Mouse (Mus musculus): ENCODE measurements around the gene Ehmt1.
A peak's percentile ranks its signal among the peaks of the same experiment; 100 is the strongest.

DNA sequence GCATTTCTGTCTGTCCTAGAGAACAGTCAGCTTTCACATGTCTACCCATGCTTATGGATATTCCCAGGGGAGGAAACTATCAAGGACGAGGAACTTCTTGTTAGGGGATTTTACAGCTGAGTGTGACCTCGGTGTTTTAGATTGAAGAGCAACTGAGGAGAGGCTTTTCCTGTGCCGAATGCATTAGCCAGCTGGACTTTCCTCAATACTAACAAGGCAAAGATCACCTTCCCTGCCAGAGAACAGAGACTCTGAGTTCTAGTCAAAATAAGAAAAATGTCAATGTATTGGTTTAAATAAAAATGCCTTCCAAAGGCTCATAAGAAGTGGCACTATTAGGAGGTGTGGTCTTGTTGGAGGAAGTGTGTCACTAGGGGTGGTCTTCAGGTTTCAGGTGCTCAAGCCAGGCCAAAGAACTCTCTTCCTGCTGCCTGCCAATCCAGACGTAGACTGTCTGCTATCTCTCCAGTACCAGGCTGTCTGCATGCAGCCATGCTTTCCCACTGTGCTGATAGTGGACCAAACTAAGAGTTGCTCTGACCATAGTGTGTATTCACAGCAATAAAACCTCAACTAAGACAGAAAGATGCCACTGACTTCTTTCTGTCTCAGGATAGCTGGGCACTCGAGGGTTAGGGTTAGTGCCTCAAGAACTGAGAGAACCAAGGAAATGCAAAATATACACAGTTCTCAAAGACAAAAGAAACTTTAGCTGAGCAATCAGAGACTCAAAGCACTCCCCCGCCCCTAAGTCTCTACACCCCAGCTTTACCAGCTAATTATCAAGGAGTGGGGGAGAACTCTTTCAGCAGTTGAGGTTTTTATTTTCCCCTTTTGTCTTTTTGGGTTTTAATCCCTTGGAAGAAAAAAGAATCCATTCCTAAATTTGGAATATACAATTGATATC lies 28.6 kb downstream of the Ehmt1 start:
- TF ChIP-seq CTCF (conservative IDR thresholded peaks at IDR 0.05; ENCODE audit: low read length) (no peak), NANOG (IDR thresholded peaks at IDR 0.05; ENCODE audit: borderline replicate concordance, low read length) (peak; percentile 63; the same call in 1 of the 2 replicates), POU5F1 (IDR thresholded peaks at IDR 0.05; ENCODE audit: borderline replicate concordance, low read length) (no peak)
